Comparison of ENCODE assay signal across 12 mouse cellular contexts in the genomic region with DNA sequence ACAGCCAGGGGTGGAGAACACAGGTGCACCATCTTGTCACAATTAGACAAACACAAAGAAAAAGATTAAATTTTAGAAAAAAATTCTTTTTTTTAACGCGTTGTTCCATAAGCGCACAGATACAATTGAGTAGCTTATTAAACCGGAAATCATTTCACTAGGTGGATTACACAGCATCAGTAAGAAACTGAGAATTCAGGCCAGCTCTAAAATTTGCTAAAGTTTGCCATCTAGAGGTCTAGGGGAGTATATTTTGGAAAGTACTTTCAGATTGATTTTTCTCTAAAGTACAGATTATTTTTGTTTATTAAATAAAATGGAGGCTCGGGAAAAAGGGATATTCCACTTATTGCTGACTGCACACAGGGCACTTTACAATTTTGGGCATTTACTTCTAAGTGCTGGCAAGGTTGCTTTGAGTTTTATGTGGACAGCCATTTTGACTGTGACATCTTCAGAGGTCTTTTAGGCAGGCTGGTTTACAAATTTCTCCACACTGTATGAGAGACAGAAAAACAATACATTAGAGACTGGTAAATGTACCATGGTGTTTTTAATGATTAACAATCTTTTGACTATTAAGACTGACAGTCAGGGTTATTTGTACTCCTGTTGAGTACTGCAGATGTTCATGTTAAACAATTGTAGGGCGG.
A peak's percentile ranks its signal among the peaks of the same experiment; 100 is the strongest.
DNase-seq lines count a peak whose midpoint lies in the region; ATAC-seq and TF ChIP-seq lines count a peak whose summit lies in the region.
"Had no signal": no experiment of that assay in that cellular context is flagged by ENCODE, and none has a peak within 500 bp of the region (broad histone marks: within the 10 kb centered on the region; RNA-seq: fewer than 3 reads in every experiment).

No protein-coding gene starts in this region.

- no peak overlapping the region for H3K9ac ChIP-seq in midbrain, embryonic 11.5 days (ENCODE audit: low read length)
- no peak overlapping the region for H3K9ac ChIP-seq in midbrain, embryonic 13.5 days (replicated peaks)
- H3K9ac ChIP-seq in forebrain, embryonic 15.5 days (replicated peaks): no peak overlapping the region
- H3K9ac ChIP-seq in stomach, postnatal 0 days (ENCODE audit: low read length): no peak overlapping the region

- TF ChIP-seq CTCF in gastrocnemius, adult 2 months (IDR thresholded peaks at IDR 0.05): peak; percentile 15; the same call in 1 of the 2 replicates
- peak; percentile 62 for TF ChIP-seq CTCF in stomach, postnatal 0 days (IDR thresholded peaks at IDR 0.05; ENCODE audit: low read depth)

- no peak overlapping the region for H3K4me2 ChIP-seq in midbrain, embryonic 11.5 days
- no peak overlapping the region for H3K4me2 ChIP-seq in midbrain, embryonic 13.5 days (replicated peaks)
- no peak overlapping the region for H3K4me2 ChIP-seq in forebrain, embryonic 15.5 days (replicated peaks)
- no peak overlapping the region for H3K4me2 ChIP-seq in stomach, postnatal 0 days (replicated peaks; ENCODE audit: low read depth)

- 71% methylated on average over 6 of the region's 6 CpGs for WGBS in midbrain, embryonic 11.5 days
- WGBS in midbrain, embryonic 13.5 days: 51% methylated on average over 6 of the region's 6 CpGs
- 43% methylated on average over 6 of the region's 6 CpGs for WGBS in forebrain, embryonic 15.5 days
- 39% methylated on average over 6 of the region's 6 CpGs for WGBS in stomach, postnatal 0 days

- intact Hi-C loops in gastrocnemius, adult 2 months (cut with DNase I): no loop called here
- intact Hi-C loops in gastrocnemius, postnatal 36 days (cut with DNase I): no loop called here

- H3K27me3 ChIP-seq in midbrain, embryonic 11.5 days (ENCODE audit: control insufficient read depth, insufficient read depth, low read length): no peaks in the 10 kb centered on the region
- no peaks in the 10 kb centered on the region for H3K27me3 ChIP-seq in midbrain, embryonic 13.5 days
- H3K27me3 ChIP-seq in forebrain, embryonic 15.5 days: no peaks in the 10 kb centered on the region
- no peaks in the 10 kb centered on the region for H3K27me3 ChIP-seq in stomach, postnatal 0 days (ENCODE audit: control insufficient read depth, insufficient read depth, low read length)

- peak; percentile 40; the same call in 1 of the 2 replicates for ATAC-seq in midbrain, embryonic 11.5 days (ENCODE audit: low FRiP score)
- no peak for ATAC-seq in midbrain, embryonic 13.5 days
- peak; percentile 75; the same call in 1 of the 2 replicates for ATAC-seq in forebrain, embryonic 15.5 days (replicated peaks)
- no peak for ATAC-seq in stomach, postnatal 0 days (ENCODE audit: low FRiP score, low TSS enrichment)
- ATAC-seq: CD4-positive, CD25-positive, alpha-beta regulatory T cell, adult 4 months had no signal

- H3K36me3 ChIP-seq in midbrain, embryonic 11.5 days (ENCODE audit: control insufficient read depth, insufficient read depth, low read length): no peaks in the 10 kb centered on the region
- H3K36me3 ChIP-seq in midbrain, embryonic 13.5 days: no peaks in the 10 kb centered on the region
- H3K36me3 ChIP-seq in forebrain, embryonic 15.5 days: no peaks in the 10 kb centered on the region
- no peaks in the 10 kb centered on the region for H3K36me3 ChIP-seq in stomach, postnatal 0 days (ENCODE audit: control insufficient read depth, insufficient read depth, low read length)

- no peak overlapping the region for H3K27ac ChIP-seq in gastrocnemius, adult 2 months
- no peak overlapping the region for H3K27ac ChIP-seq in midbrain, embryonic 11.5 days (ENCODE audit: low read depth, low read length)
- no peak overlapping the region for H3K27ac ChIP-seq in midbrain, embryonic 13.5 days
- no peak overlapping the region for H3K27ac ChIP-seq in forebrain, embryonic 15.5 days (replicated peaks)
- H3K27ac ChIP-seq in stomach, postnatal 0 days (replicated peaks): no peak overlapping the region

- H3K4me3 ChIP-seq in gastrocnemius, adult 2 months: no peak overlapping the region
- H3K4me3 ChIP-seq in midbrain, embryonic 11.5 days (ENCODE audit: low read depth, low read length): no peak overlapping the region
- no peak overlapping the region for H3K4me3 ChIP-seq in midbrain, embryonic 13.5 days (replicated peaks)
- H3K4me3 ChIP-seq in forebrain, embryonic 15.5 days: no peak overlapping the region
- no peak overlapping the region for H3K4me3 ChIP-seq in stomach, postnatal 0 days (ENCODE audit: low read depth, low read length)

- H3K4me1 ChIP-seq in midbrain, embryonic 11.5 days (ENCODE audit: control insufficient read depth, insufficient read depth, low read length): no peaks in the 10 kb centered on the region
- H3K4me1 ChIP-seq in midbrain, embryonic 13.5 days (replicated peaks): peaks cover 4% of the 10 kb centered on the region; the same call in 1 of the 2 replicates
- no peaks in the 10 kb centered on the region for H3K4me1 ChIP-seq in forebrain, embryonic 15.5 days
- no peaks in the 10 kb centered on the region for H3K4me1 ChIP-seq in stomach, postnatal 0 days (replicated peaks; ENCODE audit: control insufficient read depth, insufficient read depth)

- DNase-seq in gastrocnemius, adult 2 months: no peak
- DNase-seq in gastrocnemius, postnatal 36 days: no peak
- DNase-seq in midbrain, embryonic 11.5 days (ENCODE audit: low spot score, missing footprints): no peak
- DNase-seq in stomach, postnatal 0 days (ENCODE audit: low spot score): no peak
- DNase-seq in thymus, postnatal 10 days (ENCODE audit: low spot score in 2 of 2): no peak
- no peak for DNase-seq in heart, adult 18-20 months
- DNase-seq: heart, postnatal 4 days; kidney, postnatal 25 days; thymus, adult 2 months had no signal

- TF ChIP-seq EP300 in stomach, postnatal 0 days (optimal IDR thresholded peaks at IDR 0.05): no peak

- H3K9me3 ChIP-seq in midbrain, embryonic 11.5 days (ENCODE audit: control insufficient read depth, low read length): no peaks in the 10 kb centered on the region
- H3K9me3 ChIP-seq in midbrain, embryonic 13.5 days: no peaks in the 10 kb centered on the region
- H3K9me3 ChIP-seq in forebrain, embryonic 15.5 days: no peaks in the 10 kb centered on the region
- H3K9me3 ChIP-seq in stomach, postnatal 0 days (ENCODE audit: control insufficient read depth, low read length): no peaks in the 10 kb centered on the region

Comparison
In these comparisons a context has a peak if more than half of its experiments do, and no peak if none do; other contexts are left out.
1. ATAC-seq: peak in midbrain, embryonic 11.5 days (single experiment) and forebrain, embryonic 15.5 days (single experiment); none in midbrain, embryonic 13.5 days (single experiment) and stomach, postnatal 0 days (single experiment).